Mouse (Mus musculus) monocyte, adult 5-6 weeks (primary cell): ENCODE data around the gene Exog. TPM values are rescaled to one million over a fixed set of nuclear protein-coding genes. Genes with fewer than 3 reads are reported as not detected.

Experiments
- ATAC-seq: fragments of 153-309, 156-312 bp; replicated peaks from 2 replicates; pipeline ENCODE4 v1.8.0; 2017; ENCODE audit warnings: mild to moderate bottlenecking; ENCODE audit not compliant: low TSS enrichment, insufficient number of reproducible peaks, severe bottlenecking, poor library complexity, low FRiP score
- total RNA-seq: library from RNA; stranded (forward); fragments of 200-1000, 200-491, 200-594 nt; gene quantifications from 3 replicates; pipeline ENCODE4 v1.2.3, GENCODE M21; 2017

Exog gene
- total RNA-seq, 1 experiment from 2014 or later, result 0.48 TPM

DNA sequence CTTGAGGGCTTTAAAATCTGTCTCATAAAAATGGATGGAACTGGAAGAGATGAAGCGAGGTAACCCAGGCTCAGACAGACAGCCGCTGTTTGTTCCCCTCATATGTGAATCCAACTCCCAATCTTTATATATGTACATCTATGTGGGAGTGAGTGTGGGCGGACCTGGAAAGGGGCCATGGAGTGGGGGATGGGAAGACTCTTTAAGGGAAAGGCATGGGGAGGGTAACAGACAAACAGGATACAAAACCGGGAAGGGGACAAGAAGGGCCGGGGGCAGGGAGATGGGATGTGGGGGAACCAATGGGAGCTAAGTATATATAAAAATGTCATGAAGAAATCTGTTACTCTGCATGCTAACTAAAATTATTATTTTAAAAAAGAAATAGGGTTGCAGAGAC is 52.2 kb downstream of the Exog start:
- no peak for ATAC-seq

DNA sequence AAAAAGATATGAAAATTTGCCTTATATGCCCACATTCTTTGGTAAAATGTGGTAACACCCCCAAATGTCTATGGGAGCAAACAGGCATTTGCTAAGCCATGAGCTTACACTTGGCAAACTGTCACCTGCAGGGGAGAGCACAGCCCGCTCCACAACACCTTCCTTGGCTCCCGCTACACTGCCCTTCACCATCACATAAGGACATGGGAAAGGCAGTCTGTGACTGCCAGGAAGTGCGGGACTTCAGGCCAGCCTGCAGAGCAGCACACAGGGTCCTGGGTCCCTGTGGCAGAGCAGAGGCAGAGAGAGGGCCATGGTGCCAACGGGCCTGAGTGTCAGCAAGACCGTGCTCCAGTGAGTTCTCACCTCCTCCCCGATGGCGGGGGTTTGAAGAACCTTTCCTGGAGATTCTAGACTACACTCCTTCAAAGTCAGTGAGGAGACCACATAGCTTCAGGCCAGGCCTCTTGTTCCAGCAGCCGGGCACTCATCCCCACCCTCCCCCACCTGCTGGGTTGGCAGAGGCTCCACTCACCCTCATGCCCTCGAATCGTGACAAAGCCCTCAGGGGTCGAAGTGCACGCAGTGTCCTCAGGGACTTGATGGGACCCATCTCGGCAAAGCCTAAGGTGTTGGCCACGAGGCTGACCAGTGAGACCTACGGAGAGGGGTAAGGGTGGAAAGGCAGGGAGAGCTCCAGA is 53.0 kb downstream of the Exog start:
- no peak for ATAC-seq

DNA sequence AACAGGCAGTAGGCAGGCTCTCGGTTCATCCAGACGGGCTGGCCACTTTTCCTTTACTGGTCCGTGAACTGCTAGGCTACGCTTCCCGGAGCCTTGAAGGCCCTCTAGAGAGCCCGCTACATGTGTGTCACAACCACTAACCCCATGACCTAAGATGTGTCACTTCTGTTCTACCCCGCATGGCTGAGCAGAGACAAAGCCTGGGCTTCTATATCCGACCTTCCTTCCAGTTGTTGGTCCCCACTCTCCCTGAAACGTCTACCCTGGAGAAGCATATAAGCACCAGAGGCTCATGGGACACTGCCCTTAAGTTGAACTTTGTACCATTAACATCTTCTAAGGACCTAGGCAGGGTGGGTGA is 53.5 kb downstream of the Exog start:
- no peak for ATAC-seq

DNA sequence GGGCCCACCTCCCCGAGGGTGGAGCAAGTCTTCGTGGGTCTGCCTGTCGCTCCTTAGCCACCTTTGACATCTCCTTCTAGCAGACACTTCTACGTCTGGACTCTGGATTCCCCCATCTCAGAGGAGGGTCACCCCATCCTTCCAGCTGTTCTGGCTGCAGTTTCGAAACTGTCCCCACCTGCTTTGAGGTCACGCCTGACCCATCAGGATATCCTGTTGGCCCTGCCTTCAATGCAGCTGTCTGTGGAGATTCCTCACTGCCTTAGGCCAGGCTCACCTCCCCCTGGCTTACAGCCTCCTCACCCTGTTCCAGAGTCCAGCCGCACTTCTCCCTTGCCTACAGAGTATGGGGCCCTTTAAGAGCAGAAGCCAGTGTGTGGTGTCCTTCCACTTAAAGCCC is 54.1 kb downstream of the Exog start:
- ATAC-seq, result no peak

DNA sequence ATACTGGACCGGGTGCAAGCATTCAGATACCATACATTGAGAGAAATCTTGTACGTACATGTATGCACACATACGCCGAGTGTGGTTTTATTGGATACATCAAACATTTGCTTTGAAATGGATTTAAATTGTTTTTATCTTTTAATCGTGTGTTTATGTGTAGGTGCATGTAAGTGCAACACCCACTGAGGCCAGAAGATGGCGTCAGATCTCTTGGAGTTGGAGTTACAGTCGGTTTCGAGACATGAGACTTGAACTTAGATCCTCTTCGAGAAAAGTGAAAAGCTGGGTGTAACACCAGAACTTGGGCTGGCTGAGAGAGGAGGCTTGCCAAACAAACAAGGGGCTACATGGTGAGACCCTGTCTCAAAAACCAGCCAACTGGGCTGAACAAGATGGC is 58.9 kb downstream of the Exog start:
- no peak for ATAC-seq

DNA sequence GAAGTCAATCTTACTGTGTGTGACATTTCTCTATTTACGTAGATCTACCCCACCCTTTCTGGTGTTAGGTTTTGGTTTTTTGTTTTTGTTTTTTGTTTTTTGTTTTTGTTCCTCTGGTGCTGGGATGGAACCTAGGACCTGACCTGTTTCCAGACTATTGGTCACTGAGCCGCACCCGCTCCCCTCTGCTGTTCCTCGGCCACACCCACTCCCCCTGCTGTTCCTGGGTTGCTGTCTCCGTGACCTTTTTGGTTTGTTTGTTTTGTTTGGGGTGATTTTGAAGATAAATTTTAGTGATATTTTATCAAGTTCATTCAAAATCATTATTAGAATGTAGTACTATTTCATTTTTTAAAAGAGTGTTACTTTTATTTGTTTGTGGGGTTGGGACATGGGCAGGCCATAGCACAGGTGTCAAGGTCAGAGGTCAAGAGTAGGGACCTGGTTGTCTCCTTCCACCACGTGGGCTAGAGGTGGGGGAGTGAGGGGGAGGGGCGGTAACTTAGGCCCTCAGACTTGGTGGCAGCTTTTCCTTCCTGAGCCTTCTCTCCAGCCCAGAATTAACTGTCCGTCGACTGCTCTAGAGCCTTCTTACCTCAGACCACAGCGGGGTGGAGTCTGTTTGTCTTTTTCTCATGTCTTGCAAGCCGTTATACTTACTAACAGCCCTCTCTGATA is 60.4 kb downstream of the Exog start:
- no peak for ATAC-seq

DNA sequence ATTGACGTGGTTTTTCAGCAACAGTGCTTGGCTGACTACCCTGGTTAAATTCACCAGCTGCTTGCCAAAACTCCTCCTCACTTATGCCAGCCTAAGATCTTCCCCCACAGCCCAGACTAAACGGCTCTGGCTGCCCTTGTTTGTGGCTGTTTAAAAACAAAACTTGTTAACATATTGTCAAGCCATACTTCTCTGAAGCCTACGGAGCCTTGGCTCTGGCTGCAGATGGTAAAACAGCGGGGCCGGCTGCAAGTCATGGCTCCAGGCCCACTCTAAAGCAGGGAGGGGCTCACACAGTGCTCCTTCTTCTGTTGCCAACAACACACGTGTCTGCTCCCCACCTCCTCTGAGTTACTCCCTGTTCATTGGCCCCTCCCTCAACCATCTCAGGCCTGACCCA is 66.2 kb downstream of the Exog start:
- ATAC-seq, result no peak

DNA sequence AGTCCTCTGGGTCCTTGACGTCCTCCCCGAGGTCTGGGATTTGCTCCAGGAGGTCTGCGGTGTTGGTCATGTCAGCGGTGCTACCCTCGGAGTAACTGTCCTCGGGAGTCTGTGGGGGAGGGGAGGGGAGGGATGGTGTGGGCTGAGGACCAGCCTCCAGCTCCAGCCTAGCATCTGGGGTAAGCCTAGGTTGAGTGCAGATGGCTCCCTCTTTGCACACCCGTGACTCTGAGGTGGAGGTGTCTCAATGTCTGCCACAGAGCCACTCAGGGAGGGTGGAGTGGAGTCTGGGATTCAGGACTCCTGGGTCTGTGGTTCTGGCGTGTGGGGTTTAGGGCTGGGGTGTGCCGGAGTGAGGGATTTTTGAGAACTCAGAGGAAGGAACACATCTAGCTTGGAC is 68.2 kb downstream of the Exog start:
- ATAC-seq, result no peak

DNA sequence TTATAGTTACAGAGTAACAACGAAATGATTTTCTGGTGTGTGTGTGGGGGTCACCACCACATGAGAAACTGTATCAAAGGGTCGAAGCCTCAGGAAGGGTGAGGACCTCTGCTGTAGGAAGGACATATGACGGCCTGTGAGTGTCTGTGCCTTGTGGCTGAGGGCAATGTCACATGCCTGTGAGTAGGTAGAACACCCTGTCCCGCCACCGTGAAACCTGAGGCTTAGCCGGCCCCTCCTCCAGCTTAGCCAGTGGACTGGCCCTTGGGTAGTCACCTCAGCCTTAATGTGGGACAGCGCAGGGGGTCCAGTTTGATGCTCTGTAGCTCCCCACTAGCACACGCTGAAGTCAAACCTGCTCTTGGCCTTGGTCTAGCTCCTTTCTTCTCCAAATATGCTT is 69.1 kb downstream of the Exog start:
- ATAC-seq, result no peak

DNA sequence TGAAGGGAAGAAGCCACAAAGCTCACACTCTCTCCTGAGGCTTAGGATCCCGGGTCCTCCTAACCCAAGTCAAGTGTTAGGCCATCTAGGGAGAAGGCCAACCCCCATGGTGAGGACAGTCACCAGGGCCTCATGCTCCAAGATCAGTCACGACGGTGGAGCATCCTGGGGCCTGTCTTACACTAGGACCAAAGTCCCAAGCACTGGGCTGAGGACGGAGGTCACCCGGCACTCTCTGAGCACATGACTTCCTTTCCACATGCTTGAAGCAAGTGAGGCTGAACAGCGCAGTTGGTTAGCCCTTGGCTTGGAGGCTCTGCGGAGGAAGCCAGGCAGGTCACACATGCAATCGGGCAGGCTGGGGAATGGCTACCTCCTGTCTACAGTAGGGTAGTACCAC is 70.2 kb downstream of the Exog start:
- no peak for ATAC-seq

Other genes with a start within 250 kb of the Exog start
- not detected in 3 replicates for gene Slc22a13, start 235.8 kb upstream of the Exog start, total RNA-seq
- gene Oxsr1, start 122.5 kb upstream of the Exog start, total RNA-seq, result 42.8 to 50.1 TPM (median 45.9 TPM) in 3 replicates
- gene Acaa1a, start 105.3 kb upstream of the Exog start, total RNA-seq, result 31.0 to 54.9 TPM (median 52.6 TPM) in 3 replicates
- gene Myd88, start 103.5 kb upstream of the Exog start, total RNA-seq, result 71.0 to 79.2 TPM (median 75.9 TPM) in 3 replicates
- 0.39 TPM in 1 of 3 replicates, not detected in the others for gene Xylb, start 87.6 kb upstream of the Exog start, total RNA-seq
- 0.21 to 0.48 TPM in 2 of 3 replicates, not detected in the other for gene Slc22a14, start 79.4 kb upstream of the Exog start, total RNA-seq
- 0.49 to 1.9 TPM in 2 of 3 replicates, not detected in the other for gene Acvr2b, start 42.8 kb upstream of the Exog start, total RNA-seq
- gene Scn5a, start 134.1 kb downstream of the Exog start, total RNA-seq, result not detected in 3 replicates